Mouse (Mus musculus): ENCODE data around the gene Rnf185.

Rnf185 gene

DNA sequence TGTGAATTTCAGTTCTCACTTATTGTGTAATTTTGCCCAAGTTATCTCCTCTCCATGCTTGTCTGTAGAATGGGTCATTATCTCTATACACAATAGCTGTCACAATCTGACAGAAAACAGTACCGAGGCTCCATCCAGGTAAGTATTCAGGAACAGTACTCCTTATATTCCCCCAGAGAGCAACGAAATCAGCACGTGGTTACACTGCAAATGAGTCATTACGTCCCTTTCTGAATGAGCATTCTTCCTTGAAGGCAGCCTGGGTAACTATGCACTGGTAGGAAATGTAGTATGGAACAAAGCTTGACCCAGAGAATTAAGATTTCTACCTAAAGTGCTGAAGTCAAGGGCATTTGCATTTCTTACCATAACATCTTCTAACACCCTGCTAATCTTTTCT lies 9.5 kb downstream of the Rnf185 start:
- no peak for DNase-seq

DNA sequence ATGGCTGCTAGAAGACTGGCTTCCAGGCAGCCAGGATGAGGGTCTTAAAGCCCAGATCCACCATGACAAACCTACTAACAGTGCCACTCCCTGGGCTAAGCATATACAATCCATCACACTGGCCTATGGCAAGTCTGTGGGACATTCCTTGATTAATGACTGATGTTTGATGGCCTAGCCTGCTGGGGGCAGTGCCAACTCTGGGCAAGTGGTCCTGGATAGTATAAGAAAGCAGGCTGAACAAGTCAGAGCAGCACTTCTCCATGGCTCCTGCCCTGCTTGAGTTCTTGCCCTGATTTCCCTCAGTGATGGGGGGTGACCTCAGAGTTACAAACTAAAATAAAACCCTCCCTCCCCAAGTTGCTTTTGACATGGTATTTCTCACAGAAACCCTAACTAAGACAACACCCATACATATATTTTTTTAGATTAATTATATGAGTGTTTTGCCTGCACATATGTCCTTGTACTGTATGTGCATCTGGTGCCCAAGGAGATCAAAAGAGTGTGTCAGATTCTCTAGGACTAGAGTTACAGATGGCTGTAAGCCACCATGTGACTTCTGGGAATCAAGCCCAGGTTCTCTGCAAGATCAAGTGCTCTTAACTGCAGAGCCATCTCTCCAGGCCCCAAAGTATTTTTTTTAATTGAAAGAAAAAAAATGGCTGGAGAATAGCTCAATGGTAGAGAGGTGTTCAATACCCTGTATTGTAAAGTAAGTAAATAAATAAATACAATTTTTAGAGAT lies 10.3 kb downstream of the Rnf185 start:
- DNase-seq = peak; percentile 69 to 75

DNA sequence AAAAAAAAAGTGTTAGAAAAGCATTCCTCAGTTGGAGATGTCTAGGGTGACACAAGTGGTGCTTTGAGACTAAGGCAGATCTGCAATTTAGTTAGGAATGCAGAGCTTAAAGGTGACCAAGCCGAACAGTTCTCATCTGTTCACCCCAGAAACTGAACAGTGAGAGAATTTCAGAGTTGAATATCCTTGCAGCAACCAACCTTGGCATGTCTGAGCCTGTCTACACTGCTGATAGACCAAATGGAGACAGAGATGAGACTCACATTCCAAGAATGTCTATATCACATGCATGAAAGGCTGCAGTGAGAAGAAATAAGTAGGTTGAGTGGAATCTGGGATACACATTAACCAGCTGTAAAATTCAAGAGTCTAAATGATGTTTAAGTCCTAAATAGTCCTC lies 14.5 kb downstream of the Rnf185 start:
- no peak for DNase-seq

DNA sequence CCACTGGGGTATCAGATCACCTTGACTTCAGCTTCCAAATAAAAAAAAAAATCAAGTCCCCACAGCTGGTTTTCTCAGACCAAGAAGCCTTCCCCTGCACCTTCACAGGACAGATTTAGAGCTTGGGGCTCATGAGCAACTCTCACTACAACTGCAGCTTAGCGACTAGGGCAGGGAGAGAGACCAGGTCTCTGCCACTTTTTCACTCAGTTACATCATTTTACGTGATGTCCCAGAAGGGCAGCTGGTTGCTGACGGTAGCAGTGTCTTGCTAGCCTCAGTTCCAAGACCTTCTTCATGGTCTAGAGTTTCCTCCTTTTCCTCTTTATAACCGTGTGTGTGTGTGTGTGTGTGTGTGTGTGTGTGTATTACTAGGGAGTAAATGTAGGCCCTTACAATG lies 18.4 kb downstream of the Rnf185 start:
- no peak for DNase-seq

DNA sequence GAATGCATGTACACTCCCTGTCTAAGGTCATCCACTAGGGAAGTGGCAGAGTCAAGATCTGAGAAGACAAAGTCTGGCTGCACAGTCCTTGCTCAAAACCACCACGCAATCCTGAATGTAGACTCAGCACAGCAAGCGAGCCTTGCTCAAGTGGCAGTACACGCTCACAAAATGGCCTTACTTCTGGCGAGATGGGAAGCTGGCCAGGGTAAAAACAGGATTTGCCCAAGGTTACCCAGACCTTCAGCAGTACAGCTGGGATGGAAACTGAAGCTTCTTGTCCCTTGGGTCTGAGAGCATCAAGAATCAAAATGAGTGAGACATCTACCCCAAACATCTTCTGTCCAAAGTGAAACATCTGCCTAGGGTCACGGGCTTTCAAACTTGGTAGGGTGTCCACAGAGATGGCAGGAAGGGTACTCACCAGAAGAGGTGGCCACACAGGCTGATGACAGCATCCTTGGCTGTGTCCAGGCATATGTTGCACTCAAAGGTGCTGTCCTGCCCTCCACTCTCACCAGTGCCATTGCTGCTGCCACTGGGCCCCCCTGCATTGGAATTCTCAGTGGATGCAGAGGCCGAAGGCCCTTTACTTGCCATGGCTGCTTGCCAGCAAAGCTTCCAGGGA lies 20.1 kb downstream of the Rnf185 start:
- no peak for DNase-seq

DNA sequence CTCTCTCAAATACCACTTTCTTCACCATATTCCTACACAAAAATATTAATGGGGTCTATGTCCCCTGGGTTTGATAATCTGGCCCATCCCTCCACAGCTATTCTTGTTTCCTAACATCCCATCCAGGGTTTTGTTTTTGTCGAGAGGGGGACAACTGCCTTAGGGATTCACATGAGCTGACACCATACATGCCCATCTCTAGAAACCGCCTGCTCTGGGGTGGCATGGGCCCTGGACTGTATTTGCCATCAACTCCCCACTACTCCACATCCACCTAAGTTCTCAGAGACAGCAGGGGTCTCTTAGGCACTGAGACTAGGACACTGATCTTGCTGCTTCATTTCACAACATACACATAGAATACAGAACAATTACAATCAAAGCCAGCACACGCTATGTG lies 20.6 kb downstream of the Rnf185 start:
- DNase-seq = no peak

DNA sequence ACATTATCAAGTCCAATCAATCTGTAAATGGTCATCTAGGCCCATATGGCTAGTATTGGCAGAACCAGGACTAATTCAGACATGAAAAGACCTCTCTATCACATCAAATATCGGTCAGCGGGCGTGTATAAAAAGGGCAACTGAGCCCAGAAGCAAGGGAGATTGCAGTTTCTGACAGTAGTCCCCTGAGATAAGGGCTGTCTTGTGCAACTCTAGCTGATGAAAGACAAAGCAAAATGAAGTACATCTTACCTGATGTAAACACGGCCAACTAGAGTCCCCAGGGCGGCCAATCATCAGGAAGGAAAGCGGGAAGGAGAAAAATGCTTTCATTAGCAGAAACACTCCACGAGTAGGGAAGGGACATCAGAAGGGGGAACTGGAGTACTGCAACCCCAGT lies 23.5 kb downstream of the Rnf185 start:
- no peak for DNase-seq

DNA sequence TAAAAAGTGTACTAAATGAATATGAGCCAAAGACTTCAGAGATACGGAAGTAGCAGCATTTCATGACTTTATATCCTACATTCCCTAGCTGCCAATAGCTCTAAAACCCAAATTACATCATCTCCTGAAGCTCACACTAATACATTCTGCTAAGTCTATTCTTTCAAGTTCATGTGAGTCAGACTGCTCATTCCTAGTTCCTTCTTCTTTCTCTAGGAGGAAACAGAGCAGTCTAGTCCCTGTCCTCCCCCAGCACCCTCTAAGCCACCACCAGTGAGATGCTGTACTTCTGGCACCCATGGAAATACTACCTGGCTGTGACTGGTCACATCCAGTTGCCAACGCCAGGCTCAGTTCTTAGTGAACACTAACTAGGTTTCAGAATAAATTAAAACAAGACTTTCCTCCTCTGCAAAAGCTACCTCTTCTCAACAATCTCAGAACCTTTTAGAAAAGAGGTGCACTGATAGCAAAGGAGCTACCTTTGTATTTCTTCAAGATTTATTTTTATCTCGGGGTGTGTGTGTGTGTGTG lies 24.4 kb downstream of the Rnf185 start:
- DNase-seq = no peak

DNA sequence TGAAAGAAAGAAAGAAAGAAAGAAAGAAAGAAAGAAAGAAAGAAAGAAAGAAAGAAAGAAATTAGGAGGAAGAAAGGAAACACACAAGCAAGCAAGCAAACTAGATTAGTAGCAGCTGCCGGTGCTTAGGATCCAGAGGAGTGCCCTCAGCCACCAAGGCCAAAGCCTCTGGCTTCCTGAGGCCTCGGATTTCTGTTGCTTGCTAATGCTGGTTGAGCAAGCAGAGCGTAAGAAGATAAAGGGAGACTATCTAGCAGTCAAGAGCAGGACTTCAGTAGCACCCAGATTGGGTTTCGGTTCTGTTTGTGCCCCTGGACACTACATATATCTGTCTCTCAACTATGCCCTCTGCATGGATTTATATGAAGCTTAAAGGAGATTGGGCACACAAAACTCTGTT lies 29.9 kb downstream of the Rnf185 start:
- no peak for DNase-seq

DNA sequence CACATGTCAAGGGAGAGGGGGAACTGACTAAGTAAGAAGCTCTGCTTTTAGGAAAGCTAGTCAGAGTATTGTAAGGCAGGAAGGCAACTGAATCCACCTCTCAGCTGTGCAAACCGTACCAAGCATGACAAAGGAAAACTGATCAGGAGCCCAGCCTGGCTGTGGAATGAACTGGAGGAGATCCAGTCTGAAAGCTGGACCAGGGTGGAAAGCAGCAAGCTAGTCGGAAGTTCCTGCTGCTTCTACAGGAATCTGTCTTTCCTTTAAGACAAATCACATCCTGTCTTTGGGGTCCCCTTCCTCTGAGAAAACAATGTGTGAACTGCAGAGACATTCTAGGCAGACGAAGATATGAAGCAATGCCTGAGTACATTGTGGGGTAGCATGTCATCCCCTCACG lies 33.4 kb downstream of the Rnf185 start:
- no peak for DNase-seq

DNA sequence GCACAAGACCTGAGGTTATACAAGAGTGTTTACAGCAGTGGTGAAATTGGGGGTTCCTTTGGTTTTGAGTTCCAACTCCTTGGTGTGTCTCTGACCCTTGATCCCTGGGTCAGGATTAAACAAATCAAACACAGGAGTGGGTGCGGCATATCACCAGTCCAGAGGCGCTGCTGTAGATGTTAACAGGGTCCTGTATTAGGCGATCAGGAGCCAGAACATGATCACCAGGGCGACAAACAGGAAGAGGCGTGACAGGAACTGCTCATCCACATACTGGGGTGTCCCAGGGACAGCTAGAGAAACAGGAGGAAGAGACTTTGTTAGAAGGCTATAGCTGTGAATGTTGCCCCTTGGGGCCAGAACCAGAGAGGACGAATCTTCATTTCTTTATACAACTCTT lies 34.4 kb downstream of the Rnf185 start:
- no peak for DNase-seq

DNA sequence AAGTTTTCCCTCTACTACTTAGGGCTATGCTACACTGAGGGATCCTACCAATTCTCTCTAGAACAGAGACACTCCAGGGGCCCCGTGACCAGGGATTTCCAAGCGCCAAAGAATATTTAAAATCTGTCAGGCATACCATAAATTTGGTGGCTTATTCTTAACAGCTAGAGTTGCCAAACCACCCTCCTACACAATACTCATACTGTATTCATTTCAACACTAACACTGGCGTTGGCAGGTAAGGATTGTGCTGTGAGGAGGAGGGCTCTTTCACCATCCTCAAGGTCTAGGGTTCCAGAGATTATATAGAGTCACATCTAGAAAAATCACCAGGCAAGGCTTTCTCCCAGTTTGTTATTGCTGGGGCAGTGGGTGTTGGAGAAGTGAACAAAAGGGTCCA lies 35.8 kb downstream of the Rnf185 start:
- no peak for DNase-seq

DNA sequence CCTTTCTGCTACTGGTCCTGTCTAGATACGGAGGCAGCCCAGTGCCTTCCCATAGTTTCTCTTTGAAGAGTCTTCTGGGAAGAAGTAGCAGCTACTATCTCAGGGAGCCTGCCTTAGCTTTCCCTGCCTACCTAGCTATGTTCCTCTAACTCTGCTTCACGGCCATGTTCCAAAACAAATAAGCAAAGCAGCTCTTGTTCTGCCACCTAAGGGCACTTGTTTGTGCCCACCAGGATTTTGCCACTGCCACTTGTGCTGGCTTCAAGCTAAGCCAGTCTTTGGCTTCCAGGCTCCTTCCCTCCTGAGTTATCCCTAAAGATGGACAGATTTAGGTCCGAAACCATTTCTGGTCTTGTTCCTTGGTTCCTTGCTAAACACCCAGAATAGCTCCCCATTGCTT lies 40.1 kb downstream of the Rnf185 start:
- DNase-seq = no peak

DNA sequence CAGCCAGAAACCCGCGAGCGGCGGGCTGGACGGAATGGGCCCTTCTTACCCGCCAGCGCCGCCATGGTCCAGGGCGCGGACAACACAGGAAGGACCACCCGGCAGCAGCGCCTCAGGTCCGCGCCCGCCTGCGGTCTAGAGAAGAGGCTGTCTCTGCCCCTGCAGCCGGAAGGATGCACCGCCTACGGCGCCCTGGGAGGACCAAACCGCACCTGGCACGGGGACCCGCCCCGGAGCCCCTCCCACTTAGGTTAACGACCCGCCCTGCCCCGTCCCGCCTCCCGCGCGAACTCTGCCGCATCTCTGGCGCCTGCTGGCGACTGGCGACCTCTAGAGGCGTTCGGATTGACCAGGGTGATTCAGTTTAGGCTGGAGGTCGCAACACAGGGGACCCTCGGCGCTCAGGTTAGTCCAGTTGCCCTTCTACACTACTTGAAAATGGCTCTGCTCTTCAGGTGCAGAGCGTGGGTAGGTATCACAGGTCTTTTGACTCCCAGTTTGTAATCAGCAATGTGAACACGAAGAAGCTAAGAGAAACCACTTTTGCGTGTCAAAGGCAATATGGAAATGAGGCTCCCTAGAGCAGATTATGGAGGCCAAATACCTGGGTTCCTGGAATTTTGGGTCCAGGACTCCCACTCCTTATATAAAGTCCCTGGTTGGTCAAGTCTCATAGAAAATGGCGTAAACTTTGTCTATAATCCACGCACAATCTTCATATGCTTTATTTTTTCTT lies 43.0 kb downstream of the Rnf185 start, which contains the start of gene Limk2:
Gene Limk2, minus strand, starts transcription at position 193 of the 736 bp plus-strand sequence.
- peak; percentile 95 to 97 for DNase-seq

DNA sequence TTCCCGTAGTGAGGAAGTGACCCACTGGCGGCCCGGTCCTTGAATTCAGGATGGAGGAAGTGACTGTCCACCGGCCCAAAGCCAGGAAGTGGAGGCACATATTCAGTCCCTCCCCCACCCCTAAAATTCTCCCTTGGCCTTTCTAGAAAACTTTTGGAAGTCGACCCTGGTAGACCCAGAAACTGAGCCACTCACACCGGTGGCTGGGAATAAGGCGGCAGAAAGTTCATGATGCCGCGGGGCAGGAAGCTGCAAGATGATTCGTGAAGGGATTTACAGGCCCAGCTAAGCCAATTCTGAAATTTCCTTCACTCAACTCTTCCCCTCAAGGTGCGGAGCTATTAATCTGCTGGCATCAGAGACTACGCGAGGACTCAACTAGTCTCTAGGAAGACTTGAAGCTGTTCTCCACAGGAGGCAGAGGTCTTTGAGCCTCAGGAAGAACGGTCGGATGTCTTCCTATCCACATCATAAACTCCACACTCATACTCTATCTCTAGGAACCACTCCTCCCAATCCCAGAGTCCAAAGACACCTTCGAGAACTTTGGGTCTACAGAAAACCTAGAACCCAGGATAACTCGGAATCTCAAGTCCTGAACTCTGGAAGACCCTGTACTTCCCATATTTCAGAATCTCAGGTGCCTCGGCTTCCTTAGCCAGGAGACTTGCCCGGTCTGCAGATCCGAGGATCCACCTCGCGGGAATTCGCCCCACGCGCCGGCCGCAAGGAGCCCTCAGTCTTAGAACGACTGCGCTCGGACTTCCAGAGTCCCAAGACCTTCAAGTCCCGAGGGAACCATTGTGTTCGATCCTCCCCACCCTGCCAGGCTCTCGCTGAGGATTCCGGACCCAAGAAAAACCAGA lies 43.8 kb downstream of the Rnf185 start:
- DNase-seq = no peak

DNA sequence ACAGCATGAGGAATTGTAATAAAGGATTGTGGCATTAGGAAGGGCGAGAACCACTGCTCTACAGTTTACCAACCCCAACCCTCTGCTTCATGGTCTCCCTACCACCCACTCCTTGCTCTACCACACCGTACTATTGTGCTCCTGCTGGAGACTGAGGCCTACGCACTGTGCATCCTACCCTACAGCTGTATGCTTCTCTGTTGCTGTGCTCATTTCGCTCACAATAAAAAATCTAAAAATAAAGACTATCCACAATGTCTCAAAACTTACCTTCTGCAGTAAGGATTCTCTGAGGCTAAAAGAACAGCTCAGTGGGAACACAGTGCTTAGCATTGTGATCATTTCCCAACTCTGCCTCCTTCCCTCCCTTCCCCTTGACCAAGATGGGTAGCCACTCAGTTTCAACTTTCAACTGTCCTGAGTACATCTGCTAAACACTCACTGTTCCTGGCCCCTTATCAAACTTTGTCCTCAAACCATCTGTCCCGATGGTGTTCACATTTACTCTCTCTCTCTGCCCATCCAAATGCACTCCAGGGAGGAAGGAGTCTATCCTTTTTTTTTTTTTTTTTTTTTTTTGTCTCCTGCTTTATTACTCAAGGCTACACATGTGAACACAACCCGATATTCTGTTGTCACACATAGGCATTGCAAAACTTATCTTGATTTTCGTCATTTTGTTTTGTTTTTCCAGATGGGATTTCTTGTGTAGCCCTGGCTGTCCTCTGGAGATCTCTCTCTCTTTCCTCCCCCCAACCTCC lies 47.7 kb downstream of the Rnf185 start:
- no peak for DNase-seq

DNA sequence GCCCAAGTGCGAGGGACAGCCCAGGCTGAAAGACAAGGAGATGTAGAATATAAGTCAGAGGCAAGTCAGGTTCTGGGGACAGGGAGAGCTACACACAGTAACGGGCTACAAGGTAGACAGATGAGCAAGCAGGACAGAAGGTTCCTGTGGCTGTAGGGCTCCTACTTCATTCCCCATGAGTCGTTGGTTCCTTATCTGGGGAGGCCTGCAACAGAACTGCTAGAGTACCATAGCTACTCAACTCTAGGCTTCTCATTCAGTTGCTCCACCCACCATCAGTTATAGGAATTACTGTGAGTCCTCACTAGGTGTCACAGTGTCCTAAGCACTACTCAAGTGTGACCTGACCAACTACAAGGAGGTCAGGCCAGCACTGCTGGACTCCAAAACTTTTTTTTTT lies 49.1 kb downstream of the Rnf185 start:
- DNase-seq = no peak

DNA sequence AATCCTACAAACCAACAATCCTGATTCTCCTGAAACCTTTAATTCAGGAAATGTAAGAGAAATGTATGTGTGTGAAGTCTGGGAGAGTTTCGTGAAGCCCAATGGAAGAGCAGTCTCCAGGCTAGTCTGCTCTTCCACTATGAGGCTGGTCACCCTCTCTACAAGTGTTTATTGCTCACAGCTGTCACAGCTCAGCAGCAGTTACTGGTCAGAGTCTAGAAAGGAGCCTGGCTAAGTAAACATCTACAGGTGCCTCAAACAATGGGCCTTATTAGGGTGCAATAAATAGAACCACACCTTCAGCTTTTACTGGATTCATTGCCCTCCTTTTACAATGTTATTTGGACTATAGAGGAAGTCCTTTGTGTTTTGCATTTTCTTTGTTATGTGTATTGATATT lies 53.8 kb downstream of the Rnf185 start:
- DNase-seq = no peak

DNA sequence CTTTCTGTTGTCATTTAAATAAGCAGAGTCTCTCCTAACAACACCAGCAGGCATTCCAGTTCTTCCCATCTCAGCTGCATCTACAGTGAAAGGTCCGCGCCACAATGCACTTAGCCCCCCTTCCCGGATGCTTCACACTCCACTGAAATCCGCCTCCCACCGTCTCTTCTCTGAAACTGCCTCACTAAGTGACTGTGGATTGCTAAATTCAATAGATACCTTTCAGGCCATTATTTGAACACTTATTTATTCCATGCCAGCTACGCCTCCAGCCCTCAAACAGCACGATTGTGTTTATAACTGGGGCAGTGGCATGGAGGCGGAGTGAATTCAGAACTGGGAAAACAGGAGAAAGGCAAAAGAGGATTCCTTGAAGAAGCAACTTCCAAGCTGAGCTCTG lies 55.6 kb downstream of the Rnf185 start:
- DNase-seq = no peak

DNA sequence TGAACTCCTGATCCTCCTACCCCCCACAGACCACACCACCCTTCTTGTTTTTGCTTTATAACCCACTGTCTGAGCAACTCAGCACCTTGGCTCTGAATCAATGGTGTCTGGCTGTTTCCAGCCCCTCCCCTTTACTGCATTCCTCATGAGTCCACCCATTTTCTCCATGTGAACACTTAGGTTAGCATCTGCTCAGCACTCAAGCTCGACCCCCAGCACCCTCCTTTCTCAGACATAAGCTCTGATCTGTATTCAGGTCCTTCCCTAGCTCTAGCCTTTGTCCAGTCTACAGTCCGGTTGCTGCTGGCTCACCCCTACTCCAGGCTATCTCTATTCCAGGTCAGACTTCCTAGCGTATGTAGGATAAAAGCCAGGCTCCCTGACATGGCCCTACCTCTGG lies 56.1 kb downstream of the Rnf185 start:
- no peak for DNase-seq

DNA sequence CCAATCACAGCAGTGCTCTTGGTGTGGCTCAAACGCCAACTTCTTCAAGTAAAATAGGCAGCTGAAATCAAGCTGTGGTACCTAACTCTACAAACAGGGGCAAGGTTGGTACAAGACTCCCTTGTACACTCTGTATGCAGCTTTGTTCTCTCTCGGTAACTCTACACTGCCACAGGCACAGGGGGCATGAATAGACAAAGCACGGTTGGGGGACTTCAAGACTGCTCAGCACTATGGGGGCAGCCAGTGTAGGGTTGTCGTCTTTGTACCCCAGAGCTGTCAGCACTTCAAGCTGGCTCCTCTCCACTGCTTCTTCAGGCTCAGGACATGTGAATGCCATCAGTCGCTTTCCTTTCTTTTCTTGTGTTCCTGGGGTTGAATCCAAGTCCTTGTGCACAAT lies 57.6 kb downstream of the Rnf185 start:
- DNase-seq = no peak

DNA sequence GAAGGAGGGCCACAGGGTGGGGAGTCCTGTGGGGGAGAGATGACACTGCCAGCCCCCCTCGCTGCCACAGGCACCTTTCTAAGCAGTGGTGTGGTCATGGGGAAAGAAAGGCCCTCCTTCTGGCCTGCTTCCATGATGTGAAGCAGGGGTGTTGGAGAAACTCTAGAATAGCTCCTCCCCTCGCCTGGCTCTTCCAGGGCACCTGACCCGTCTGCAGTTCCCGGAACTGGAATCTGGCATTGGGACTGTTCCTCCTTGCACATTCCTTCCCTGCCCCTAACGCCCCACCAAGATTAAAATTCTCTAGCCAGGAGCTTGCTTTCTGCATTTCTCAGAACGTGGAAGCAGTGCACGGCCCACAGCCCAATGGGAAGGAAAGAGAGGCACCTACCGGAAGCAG lies 59.6 kb downstream of the Rnf185 start:
- no peak for DNase-seq
